ENCODE assay signal across 11 mouse cellular contexts in the genomic region with DNA sequence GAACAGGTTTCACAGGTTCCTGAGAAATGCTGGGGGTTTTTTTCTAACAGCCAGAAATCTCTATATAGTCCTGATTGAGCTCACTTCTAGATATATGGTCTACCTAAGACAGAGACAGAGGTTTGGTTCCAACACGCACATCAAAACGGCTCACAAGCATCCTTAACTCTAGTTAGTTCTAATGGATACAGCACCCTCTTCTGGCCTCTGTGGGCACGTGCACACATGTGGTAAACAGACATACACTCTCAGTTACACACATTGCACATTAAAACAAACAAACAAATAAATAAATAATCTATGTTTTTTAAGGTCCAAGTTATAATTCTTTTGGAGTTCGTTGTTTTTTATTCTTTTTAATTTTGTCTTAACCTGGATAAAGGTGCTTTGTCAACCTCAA. TPM values are rescaled to one million over a fixed set of nuclear protein-coding genes. Genes with fewer than 3 reads are reported as not detected.
DNase-seq lines count a peak whose midpoint lies in the region; ATAC-seq and TF ChIP-seq lines count a peak whose summit lies in the region.
"Had no signal": no experiment of that assay in that cellular context is flagged by ENCODE, and none has a peak within 500 bp of the region (broad histone marks: within the 10 kb centered on the region; RNA-seq: fewer than 3 reads in every experiment).

No protein-coding gene starts in this region.

- no peak for TF ChIP-seq POLR2A in bone marrow, adult 2 months (IDR thresholded peaks at IDR 0.05; ENCODE audit: borderline replicate concordance, control insufficient read depth, low read depth, low read length)
- TF ChIP-seq POLR2A in cerebellum, adult 2 months (IDR thresholded peaks at IDR 0.05; ENCODE audit: borderline replicate concordance, insufficient read depth, low read length): no peak

- 69% methylated on average over 4 of the region's 4 CpGs for WGBS in intestine, postnatal 0 days
- 62% methylated on average over 4 of the region's 4 CpGs for WGBS in intestine, embryonic 15.5 days
- WGBS in bone marrow, adult 2 months: 71% methylated on average over 4 of the region's 4 CpGs
- 54% methylated on average over 4 of the region's 4 CpGs for WGBS in cerebellum, adult 2 months

- no peaks in the 10 kb centered on the region for H3K4me1 ChIP-seq in intestine, postnatal 0 days (replicated peaks; ENCODE audit: control insufficient read depth, insufficient read depth, low read length)
- H3K4me1 ChIP-seq in intestine, embryonic 15.5 days (replicated peaks): no peaks in the 10 kb centered on the region
- no peaks in the 10 kb centered on the region for H3K4me1 ChIP-seq in bone marrow, adult 2 months (ENCODE audit: control insufficient read depth, insufficient read depth, low read length)
- no peaks in the 10 kb centered on the region for H3K4me1 ChIP-seq in cerebellum, adult 2 months (ENCODE audit: control insufficient read depth, insufficient read depth, low read length)

- no peak overlapping the region for H3K4me3 ChIP-seq in intestine, postnatal 0 days (ENCODE audit: low read depth, low read length)
- H3K4me3 ChIP-seq in intestine, embryonic 15.5 days (replicated peaks): no peak overlapping the region
- no peak overlapping the region for H3K4me3 ChIP-seq in bone marrow, adult 2 months (replicated peaks; ENCODE audit: control insufficient read depth, low read depth, low read length)
- H3K4me3 ChIP-seq in cerebellum, adult 2 months (replicated peaks; ENCODE audit: insufficient read depth, low read depth, low read length): no peak overlapping the region
- H3K4me3 ChIP-seq: limb, embryonic 13.5 days had no signal

- no peak for ATAC-seq in intestine, postnatal 0 days
- no peak for ATAC-seq in intestine, embryonic 15.5 days
- ATAC-seq: hindbrain, embryonic 16.5 days had no signal

- H3K9ac ChIP-seq in intestine, postnatal 0 days (ENCODE audit: low read depth, low read length): no peak overlapping the region
- no peak overlapping the region for H3K9ac ChIP-seq in intestine, embryonic 15.5 days
- H3K9ac ChIP-seq: limb, embryonic 13.5 days had no signal

- no peak overlapping the region for H3K4me2 ChIP-seq in intestine, postnatal 0 days (replicated peaks; ENCODE audit: low read depth)
- H3K4me2 ChIP-seq in intestine, embryonic 15.5 days (replicated peaks): no peak overlapping the region
- H3K4me2 ChIP-seq: limb, embryonic 13.5 days; midbrain, embryonic 11.5 days had no signal

- H3K36me3 ChIP-seq in intestine, postnatal 0 days (ENCODE audit: control insufficient read depth, insufficient read depth): no peaks in the 10 kb centered on the region
- no peaks in the 10 kb centered on the region for H3K36me3 ChIP-seq in intestine, embryonic 15.5 days
- H3K36me3 ChIP-seq: limb, embryonic 13.5 days had no signal

- no peaks in the 10 kb centered on the region for H3K9me3 ChIP-seq in intestine, postnatal 0 days (ENCODE audit: control insufficient read depth)
- H3K9me3 ChIP-seq in intestine, embryonic 15.5 days: no peaks in the 10 kb centered on the region
- H3K9me3 ChIP-seq: limb, embryonic 13.5 days had no signal

- H3K27me3 ChIP-seq in intestine, postnatal 0 days (replicated peaks; ENCODE audit: control insufficient read depth, insufficient read depth, low read length): no peaks in the 10 kb centered on the region
- no peaks in the 10 kb centered on the region for H3K27me3 ChIP-seq in intestine, embryonic 15.5 days (replicated peaks)
- no peaks in the 10 kb centered on the region for H3K27me3 ChIP-seq in cerebellum, adult 2 months (ENCODE audit: control insufficient read depth, insufficient read depth, low read length)
- H3K27me3 ChIP-seq: limb, embryonic 13.5 days had no signal

- peak; percentile 53 for TF ChIP-seq CTCF in intestine, postnatal 0 days (IDR thresholded peaks at IDR 0.05; ENCODE audit: low read depth)
- peak; percentile 23; the same call in 1 of the 2 replicates for TF ChIP-seq CTCF in bone marrow, adult 2 months (IDR thresholded peaks at IDR 0.05; ENCODE audit: control insufficient read depth, insufficient read depth, low read length)
- no peak for TF ChIP-seq CTCF in cerebellum, adult 2 months (IDR thresholded peaks at IDR 0.05; ENCODE audit: borderline replicate concordance, insufficient read depth, low read depth, low read length)

- peak; percentile 25 for DNase-seq in thymus, postnatal 0 days (ENCODE audit: low spot score)
- DNase-seq in thymus, adult 18-20 months: no peak
- no peak for DNase-seq in cerebellum, adult 2 months
- DNase-seq in cerebellum, postnatal 36 days: no peak
- DNase-seq: kidney, postnatal 25 days had no signal

- no peak overlapping the region for H3K27ac ChIP-seq in intestine, postnatal 0 days (ENCODE audit: low read depth, low read length)
- H3K27ac ChIP-seq in intestine, embryonic 15.5 days: no peak overlapping the region
- no peak overlapping the region for H3K27ac ChIP-seq in bone marrow, adult 2 months (ENCODE audit: control insufficient read depth, insufficient read depth, low read depth, low read length, poor library complexity)
- H3K27ac ChIP-seq in cerebellum, adult 2 months (ENCODE audit: insufficient read depth, low read length): no peak overlapping the region
- H3K27ac ChIP-seq: limb, embryonic 13.5 days had no signal

RNA-seq across cellular contexts. Expression of gene Golga5, which starts 4.3 kb away (rescaled TPM):
- polyA plus RNA-seq in intestine, postnatal 0 days (2015; fragmentation: Nextera tagmentation; extraction: Ambion mirVana): 36.1 and 36.7 TPM in 2 replicates
- 30.0 and 33.1 TPM in 2 replicates for polyA plus RNA-seq in intestine, embryonic 15.5 days (2015; fragmentation: Nextera tagmentation; extraction: Ambion mirVana)
- polyA plus RNA-seq in thymus, postnatal 0 days (2015; fragmentation: Nextera tagmentation; extraction: Ambion mirVana): 31.7 and 34.5 TPM in 2 replicates
- 11.5 and 21.8 TPM in 2 replicates for polyA plus RNA-seq in bone marrow, adult 2 months (2011; ENCODE audit: insufficient read depth, insufficient read length, low replicate concordance, missing spikeins)
- polyA plus RNA-seq in cerebellum, adult 2 months (2012; rRNA removed): 27.4 and 28.4 TPM in 2 replicates

RNA-seq across cellular contexts. Expression of gene Lgmn, which starts 25.0 kb away (rescaled TPM):
- 1,340 and 1,424 TPM in 2 replicates for polyA plus RNA-seq in intestine, postnatal 0 days (2015; fragmentation: Nextera tagmentation; extraction: Ambion mirVana)
- 81.0 and 84.1 TPM in 2 replicates for polyA plus RNA-seq in intestine, embryonic 15.5 days (2015; fragmentation: Nextera tagmentation; extraction: Ambion mirVana)
- 75.0 and 77.3 TPM in 2 replicates for polyA plus RNA-seq in thymus, postnatal 0 days (2015; fragmentation: Nextera tagmentation; extraction: Ambion mirVana)
- polyA plus RNA-seq in bone marrow, adult 2 months (2011; ENCODE audit: insufficient read depth, insufficient read length, low replicate concordance, missing spikeins): 14.5 and 35.4 TPM in 2 replicates
- polyA plus RNA-seq in cerebellum, adult 2 months (2012; rRNA removed): 139 and 150 TPM in 2 replicates
